Mouse (Mus musculus) midbrain, embryonic 13.5 days (tissue): Measurements from ENCODE around the gene Mmp9. TPM values are rescaled to one million over a fixed set of nuclear protein-coding genes. Genes with fewer than 3 reads are reported as not detected.

Experiments
- ATAC-seq: fragments of 200-750 bp; cut with Nextera tagmentation; 2 replicates; pipeline ENCODE4 v1.8.0; 2017; ENCODE audit warnings: mild to moderate bottlenecking, moderate TSS enrichment, moderate library complexity
- H3K27ac ChIP-seq: fragments of 300-500 bp; sonication (generic); 2 replicates; pipeline ENCODE4 v1.5.1; 2015; ENCODE audit warnings: inconsistent platforms, mild to moderate bottlenecking, moderate library complexity
- H3K27me3 ChIP-seq: fragments of 300-500 bp; sonication (generic); 2 replicates; pipeline ENCODE4 v1.6.1; 2015; ENCODE audit warnings: mild to moderate bottlenecking, inconsistent platforms
- H3K36me3 ChIP-seq: fragments of 300-500 bp; sonication (generic); 2 replicates; pipeline ENCODE4 v1.6.1; 2015; ENCODE audit warnings: mild to moderate bottlenecking, inconsistent platforms
- H3K4me1 ChIP-seq: fragments of 300-500 bp; sonication (generic); replicated peaks from 2 replicates; pipeline ENCODE4 v1.6.1; 2015; ENCODE audit warnings: inconsistent platforms
- H3K4me2 ChIP-seq: fragments of 300-500 bp; sonication (generic); replicated peaks from 2 replicates; pipeline ENCODE4 v1.6.1; 2015; ENCODE audit warnings: moderate library complexity, mild to moderate bottlenecking, inconsistent platforms
- H3K4me3 ChIP-seq: fragments of 300-500 bp; sonication (generic); replicated peaks from 2 replicates; pipeline ENCODE4 v1.5.1; 2015; ENCODE audit warnings: mild to moderate bottlenecking, inconsistent platforms
- H3K9ac ChIP-seq: fragments of 300-500 bp; sonication (generic); replicated peaks from 2 replicates; pipeline ENCODE4 v1.6.1; 2015; ENCODE audit warnings: mild to moderate bottlenecking, inconsistent platforms
- H3K9me3 ChIP-seq: fragments of 300-500 bp; sonication (generic); 2 replicates; pipeline ENCODE4 v1.6.1; 2016; ENCODE audit warnings: mild to moderate bottlenecking, inconsistent platforms
- WGBS: fragments of 180-500 bp; shearing (Covaris S2); methylation state at CpG from one replicate; pipeline ENCODE4 v1.1.7; 2015; 5-methylcytosine and 5-hydroxymethylcytosine counted together
- polyA plus RNA-seq: library from polyadenylated mRNA; unstranded; fragments of >200 nt; fragmentation: Nextera tagmentation; extraction: Ambion mirVana; gene quantifications from 2 replicates; pipeline ENCODE4 v1.2.1, GENCODE M21; 2015

Mmp9 gene
- polyA plus RNA-seq, 1 experiment from 2014 or later, result 17.2 TPM

DNA sequence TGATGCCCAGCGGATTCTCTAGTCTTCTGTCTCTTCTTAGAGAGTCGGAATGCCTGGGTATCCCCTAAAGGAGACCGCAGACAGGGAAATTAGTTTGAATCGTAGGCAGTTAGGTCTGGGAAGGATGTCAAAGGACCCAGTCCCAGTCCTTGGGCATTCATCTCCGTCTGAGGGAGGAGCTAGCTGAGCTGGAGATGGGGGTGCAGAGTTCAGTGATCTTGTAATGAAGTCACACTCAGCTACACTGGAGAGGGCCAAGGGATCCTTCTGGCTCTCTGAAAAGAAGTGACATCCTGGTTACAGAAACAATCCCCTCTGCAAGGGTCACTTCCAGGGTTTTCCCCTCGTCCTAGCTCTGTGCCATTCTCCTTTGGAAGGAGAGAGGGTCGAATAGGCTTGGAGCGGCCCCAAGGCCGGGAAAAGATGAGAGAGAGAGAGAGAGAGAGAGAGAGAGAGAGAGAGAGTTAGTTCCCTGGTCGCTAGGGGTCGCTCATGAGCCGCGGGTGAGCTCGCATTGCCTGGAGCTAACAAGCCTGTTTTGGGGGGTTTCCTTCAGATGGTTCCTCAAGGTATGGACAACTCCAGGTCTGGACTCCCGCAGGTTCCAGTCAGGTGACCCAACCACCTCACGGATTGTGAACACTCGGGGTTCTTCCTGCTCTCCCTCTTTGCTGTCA, 21.1 kb downstream of the Mmp9 start:
- Histone ChIP-seq H3K27ac (peak overlapping the region; percentile 49), H3K9ac (peak overlapping the region; percentile 65), H3K27me3 (peaks cover 15% of the 10 kb centered on the region), H3K4me1 (peaks cover 52% of the 10 kb centered on the region), H3K36me3 (no peaks in the 10 kb centered on the region), H3K4me2 (peak overlapping the region; percentile 62), H3K4me3 (peak overlapping the region; percentile 56), H3K9me3 (no peaks in the 10 kb centered on the region)
- WGBS, result 10% methylated on average over 15 of the region's 17 CpGs
- ATAC-seq, result no peak

DNA sequence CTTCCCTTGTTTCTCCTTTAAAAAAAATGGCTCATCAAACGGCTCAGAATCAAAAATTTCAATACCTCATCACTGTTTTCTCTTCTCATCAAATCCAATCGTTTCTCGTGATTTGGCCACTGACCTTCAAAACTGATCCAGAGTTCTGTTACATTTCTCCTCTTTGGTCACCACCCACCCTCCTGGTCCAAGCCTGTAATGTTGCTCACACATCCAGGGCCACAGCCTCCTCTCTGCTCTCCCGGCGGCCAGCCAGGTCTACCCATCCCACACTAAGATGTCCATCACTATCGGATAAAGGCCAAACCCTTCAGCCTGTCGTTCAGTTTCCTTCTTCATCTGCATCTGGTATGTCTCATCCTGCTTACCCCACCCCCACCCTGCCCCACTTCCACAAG, 21.6 kb downstream of the Mmp9 start:
- H3K36me3 ChIP-seq, result no peaks in the 10 kb centered on the region
- H3K9me3 ChIP-seq, result no peaks in the 10 kb centered on the region
- no peak overlapping the region; the same call in 1 of the 2 replicates for H3K27ac ChIP-seq
- H3K27me3 ChIP-seq, result peaks cover 18% of the 10 kb centered on the region
- H3K9ac ChIP-seq, result no peak overlapping the region
- peak overlapping the region; percentile 62; the same call in 1 of the 2 replicates for H3K4me2 ChIP-seq
- WGBS, result 56% methylated on average over 7 of the region's 7 CpGs
- H3K4me3 ChIP-seq, result 0 out of 2 replicates have a peak overlapping the region, but pooled peaks have one; percentile 56
- H3K4me1 ChIP-seq, result peaks cover 56% of the 10 kb centered on the region
- ATAC-seq, result no peak

DNA sequence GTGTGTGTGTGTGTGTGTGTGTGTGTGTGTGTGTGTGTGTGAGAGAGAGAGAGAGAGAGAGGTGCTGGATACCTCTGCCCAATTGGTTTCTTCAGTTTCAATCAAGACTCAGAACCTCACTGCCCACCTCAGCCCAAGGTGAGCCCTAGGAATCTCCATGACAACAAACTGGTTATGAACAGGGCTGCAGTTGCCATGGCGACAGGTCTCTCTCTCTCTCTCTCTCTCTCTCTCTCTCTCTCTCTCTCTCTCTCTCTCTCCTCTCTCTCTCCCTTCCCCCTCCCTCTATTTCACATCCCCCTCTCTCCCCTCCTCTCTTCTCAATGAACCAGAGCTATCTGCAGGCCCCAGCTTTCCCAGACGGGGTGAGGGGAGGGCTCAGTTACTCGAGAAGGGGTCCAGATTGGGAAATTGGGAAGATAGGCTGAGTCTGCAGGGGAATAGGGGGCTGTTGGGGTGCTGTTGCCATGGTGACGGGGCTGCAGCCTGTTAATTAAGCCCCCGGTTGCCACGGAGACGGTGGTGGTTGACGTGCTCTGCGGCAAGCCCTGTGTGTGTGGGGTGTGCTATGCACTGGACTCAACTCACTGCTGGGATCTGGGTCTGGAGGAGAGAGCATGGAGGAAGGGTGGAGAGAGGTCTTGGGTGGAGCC, 23.8 kb downstream of the Mmp9 start:
- WGBS, result 14% methylated on average over 9 of the region's 9 CpGs
- no peak overlapping the region; the same call in 1 of the 2 replicates for H3K4me3 ChIP-seq

DNA sequence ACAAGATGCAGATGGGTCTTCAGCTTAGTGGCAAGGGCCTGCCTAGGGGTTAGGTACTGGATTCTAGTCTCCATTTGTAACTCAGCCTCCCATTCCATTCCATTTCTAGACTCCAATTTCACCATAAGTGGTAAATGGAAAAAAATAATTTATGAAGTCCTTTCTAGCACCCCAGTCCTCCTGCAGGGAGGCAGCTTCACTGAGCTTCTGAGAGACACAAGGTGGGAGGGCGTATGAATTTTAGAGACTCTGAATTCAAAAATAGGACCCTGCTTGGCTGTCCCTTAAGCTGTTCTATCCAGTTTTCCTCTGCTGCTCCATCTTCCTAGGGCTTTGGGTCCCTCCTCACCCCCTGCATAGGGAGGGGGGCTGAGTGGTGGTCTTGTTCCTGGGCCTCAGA, 24.4 kb downstream of the Mmp9 start:
- Histone ChIP-seq H3K4me1 (peaks cover 84% of the 10 kb centered on the region), H3K9me3 (no peaks in the 10 kb centered on the region), H3K9ac (0 out of 2 replicates have a peak overlapping the region, but pooled peaks have one; percentile 19), H3K27ac (peak overlapping the region; percentile 91), H3K36me3 (no peaks in the 10 kb centered on the region), H3K4me3 (no peak overlapping the region), H3K27me3 (peaks cover 46% of the 10 kb centered on the region), H3K4me2 (peak overlapping the region; percentile 47)
- ATAC-seq, result no peak
- WGBS, result 83% methylated on average over 1 of the region's 1 CpGs

More for the DNA sequence above, 23.8 kb downstream of the Mmp9 start:
- H3K9me3 ChIP-seq, result no peaks in the 10 kb centered on the region
- ATAC-seq, result peak; percentile 74
- no peaks in the 10 kb centered on the region for H3K36me3 ChIP-seq
- H3K4me2 ChIP-seq, result peak overlapping the region; percentile 47
- H3K27ac ChIP-seq, result peak overlapping the region; percentile 91
- H3K4me1 ChIP-seq, result peaks cover 78% of the 10 kb centered on the region
- peaks cover 40% of the 10 kb centered on the region for H3K27me3 ChIP-seq
- H3K9ac ChIP-seq, result 0 out of 2 replicates have a peak overlapping the region, but pooled peaks have one; percentile 19

DNA sequence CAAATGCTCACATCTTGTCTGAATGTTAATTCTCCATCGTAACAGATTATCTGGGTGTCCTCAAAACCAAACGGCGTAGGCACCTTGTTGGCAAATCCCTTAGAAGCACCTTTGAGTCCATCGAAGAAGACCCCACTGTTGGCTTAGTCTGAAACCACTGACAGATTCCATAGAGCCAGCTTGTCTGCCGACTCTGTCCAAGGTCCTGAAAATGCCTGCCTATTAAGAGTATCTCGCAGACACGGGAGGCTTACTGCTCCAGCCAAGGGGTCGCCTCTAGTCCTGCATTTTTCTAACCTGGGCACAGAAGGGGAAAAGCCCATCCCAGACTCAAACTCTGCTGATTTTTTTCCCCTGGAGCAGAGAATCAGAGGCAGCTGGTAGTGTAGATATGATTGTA, 25.8 kb downstream of the Mmp9 start:
- Histone ChIP-seq H3K9me3 (no peaks in the 10 kb centered on the region), H3K27me3 (peaks cover 59% of the 10 kb centered on the region), H3K9ac (no peak overlapping the region), H3K4me3 (no peak overlapping the region), H3K36me3 (no peaks in the 10 kb centered on the region), H3K27ac (no peak overlapping the region), H3K4me2 (no peak overlapping the region), H3K4me1 (peaks cover 89% of the 10 kb centered on the region)
- no peak for ATAC-seq
- 22% methylated on average over 8 of the region's 8 CpGs for WGBS

DNA sequence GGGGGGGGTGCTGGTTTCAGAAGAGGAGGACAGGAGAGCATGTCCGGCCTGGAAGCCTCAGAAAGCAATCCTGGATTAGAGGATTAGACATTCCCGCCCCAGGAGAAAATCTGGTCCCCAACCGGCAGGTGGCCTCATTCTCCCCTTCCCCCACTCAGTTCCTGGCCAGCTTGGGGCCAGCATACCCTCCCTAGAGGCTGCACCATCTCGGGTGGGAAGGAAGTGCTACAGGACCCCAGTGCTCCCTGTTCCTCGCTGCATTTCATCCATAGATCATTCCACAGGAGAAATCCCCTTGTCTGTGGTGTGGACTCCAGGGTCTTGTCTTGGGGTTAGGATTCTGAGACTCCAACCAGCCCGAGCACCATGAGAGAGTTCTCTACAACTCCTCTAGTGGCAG, 26.6 kb downstream of the Mmp9 start:
- peak overlapping the region; percentile 69 for H3K4me2 ChIP-seq
- peak overlapping the region; percentile 61 for H3K4me3 ChIP-seq
- 7% methylated on average over 6 of the region's 6 CpGs for WGBS
- peak overlapping the region; percentile 91 for H3K27ac ChIP-seq
- no peaks in the 10 kb centered on the region for H3K36me3 ChIP-seq
- H3K4me1 ChIP-seq, result peaks cover 89% of the 10 kb centered on the region
- peaks cover 67% of the 10 kb centered on the region for H3K27me3 ChIP-seq
- no peaks in the 10 kb centered on the region for H3K9me3 ChIP-seq
- no peak overlapping the region for H3K9ac ChIP-seq
- no peak for ATAC-seq

DNA sequence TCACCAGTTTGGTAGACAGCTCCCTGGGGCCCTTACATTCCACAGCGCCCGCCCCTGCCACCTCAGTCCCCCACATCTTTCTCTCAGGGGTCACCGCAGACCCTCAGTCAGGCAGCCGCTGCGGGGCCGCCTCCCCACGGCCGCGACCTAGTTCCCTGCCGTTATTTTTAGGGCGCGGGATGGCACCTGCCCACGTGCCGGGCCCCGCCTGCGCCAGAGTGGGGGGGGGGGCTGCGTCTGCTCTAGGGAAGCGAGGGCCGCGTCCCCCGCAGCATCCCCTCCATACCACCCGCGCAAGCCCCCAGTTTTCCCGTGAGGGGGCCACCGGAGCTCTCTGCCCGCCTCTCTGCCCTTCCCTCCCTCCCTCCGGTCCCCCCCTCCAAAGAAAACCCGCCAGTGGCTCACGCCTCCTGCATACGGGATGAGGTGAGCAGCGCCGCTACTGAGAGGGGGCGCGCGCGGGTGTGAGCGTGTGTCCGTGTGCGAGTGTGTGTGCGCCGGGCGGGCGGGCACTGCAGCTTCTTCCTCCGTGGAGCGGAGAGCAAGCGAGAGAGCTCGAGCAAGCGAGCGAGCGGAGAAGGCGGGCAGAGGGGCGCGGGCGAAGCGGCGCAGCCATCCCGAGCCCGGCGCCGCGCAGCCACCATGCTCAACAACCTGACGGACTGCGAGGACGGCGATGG, 27.3 kb downstream of the Mmp9 start:
- Histone ChIP-seq H3K27me3 (peaks cover 74% of the 10 kb centered on the region), H3K36me3 (no peaks in the 10 kb centered on the region), H3K9me3 (no peaks in the 10 kb centered on the region), H3K27ac (peak overlapping the region; percentile 91), H3K4me1 (peaks cover 82% of the 10 kb centered on the region), H3K4me3 (peak overlapping the region; percentile 61), H3K9ac (peak overlapping the region; percentile 81), H3K4me2 (peak overlapping the region; percentile 69)
- peak; percentile 67 for ATAC-seq
- under 1% methylated on average over 65 of the region's 65 CpGs for WGBS

DNA sequence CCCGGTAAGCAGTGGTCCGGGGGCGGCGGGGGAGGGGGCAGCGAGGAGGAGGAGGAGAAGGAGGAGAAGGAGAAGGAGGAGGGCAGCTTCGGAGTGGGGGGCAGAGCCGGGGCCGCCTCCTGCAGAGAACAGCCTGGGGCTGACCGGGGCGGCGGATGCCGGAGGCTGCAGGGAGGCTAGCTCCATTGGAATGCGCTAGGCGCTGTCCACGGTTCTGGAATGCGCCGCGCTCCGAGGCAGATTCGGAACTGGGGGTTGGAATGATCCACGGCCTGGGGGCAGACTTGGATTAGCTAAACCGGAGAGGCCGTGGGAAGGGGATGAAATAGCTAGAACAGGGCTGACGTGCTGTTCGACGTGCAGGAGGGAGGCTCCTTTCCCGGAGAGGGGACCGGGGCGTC, 27.9 kb downstream of the Mmp9 start:
- Histone ChIP-seq H3K9ac (peak overlapping the region; percentile 81), H3K27ac (peak overlapping the region; percentile 91), H3K36me3 (no peaks in the 10 kb centered on the region), H3K4me2 (peak overlapping the region; percentile 69), H3K4me3 (peak overlapping the region; percentile 61), H3K27me3 (peaks cover 78% of the 10 kb centered on the region), H3K4me1 (peaks cover 76% of the 10 kb centered on the region), H3K9me3 (no peaks in the 10 kb centered on the region)
- 0% methylated on average over 27 of the region's 29 CpGs for WGBS
- peak; percentile 25; the same call in 1 of the 2 replicates for ATAC-seq

DNA sequence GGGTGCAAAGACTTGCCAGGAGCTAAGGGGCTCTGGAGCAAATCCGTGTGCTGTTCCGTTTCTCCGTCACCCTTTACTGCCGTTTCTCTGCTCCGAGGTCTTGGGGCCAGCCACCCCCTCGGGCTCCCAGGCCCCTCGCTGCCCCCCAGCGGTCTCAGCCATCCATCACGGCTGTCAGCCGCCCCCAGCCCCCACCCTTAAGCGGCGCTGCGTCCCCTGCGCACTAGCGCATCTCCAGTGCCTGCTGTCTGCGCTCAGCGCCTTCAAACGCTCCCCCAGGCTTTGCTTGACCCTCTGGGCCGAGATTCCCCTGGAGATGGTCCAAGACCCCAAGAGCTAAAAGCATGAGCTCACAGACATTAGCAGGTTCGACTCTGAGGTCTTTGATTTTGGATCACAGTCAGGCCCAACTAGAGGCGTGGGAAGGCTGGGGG, 28.8 kb downstream of the Mmp9 start:
- Histone ChIP-seq H3K9me3 (no peaks in the 10 kb centered on the region), H3K27me3 (peaks cover 81% of the 10 kb centered on the region), H3K4me1 (peaks cover 67% of the 10 kb centered on the region), H3K27ac (peak overlapping the region; percentile 91), H3K36me3 (no peaks in the 10 kb centered on the region), H3K4me3 (peak overlapping the region; percentile 61), H3K4me2 (peak overlapping the region; percentile 69), H3K9ac (peak overlapping the region; percentile 81)
- 2% methylated on average over 21 of the region's 21 CpGs for WGBS
- ATAC-seq, result no peak

DNA sequence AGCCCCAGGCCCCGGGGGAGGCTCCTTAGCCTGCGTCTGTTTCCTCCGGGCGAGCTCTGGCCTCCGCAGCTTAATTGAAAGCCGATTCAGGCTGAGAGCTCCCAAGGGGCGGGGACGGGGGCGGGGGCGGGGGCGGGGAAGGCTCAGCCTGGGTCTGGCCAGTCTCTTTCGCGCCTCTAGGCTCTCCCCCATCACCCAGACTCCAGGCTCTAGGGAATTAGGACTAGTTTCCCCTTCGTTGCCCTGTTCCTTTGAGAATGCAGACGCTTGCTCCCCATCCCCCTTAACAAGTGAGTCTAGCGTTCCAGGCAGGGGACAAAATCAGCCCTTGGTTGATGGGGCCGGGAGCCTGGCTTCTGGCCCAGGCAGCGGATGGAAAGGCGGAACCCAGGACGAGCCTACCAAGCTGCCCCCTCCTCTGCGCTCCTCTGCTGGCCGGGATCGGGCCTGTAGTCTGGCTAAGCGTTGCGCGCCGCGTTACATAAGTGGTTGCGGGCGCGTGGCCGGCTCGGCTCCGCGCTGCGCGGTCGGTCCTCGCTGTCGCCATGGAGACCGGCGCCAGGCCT, 30.1 kb downstream of the Mmp9 start:
- H3K9ac ChIP-seq, result peak overlapping the region; percentile 81
- H3K4me3 ChIP-seq, result peak overlapping the region; percentile 61
- H3K27me3 ChIP-seq, result peaks cover 78% of the 10 kb centered on the region
- ATAC-seq, result peak; percentile 76
- no peaks in the 10 kb centered on the region for H3K36me3 ChIP-seq
- WGBS, result under 1% methylated on average over 42 of the region's 42 CpGs
- peak overlapping the region; percentile 69 for H3K4me2 ChIP-seq
- H3K27ac ChIP-seq, result peak overlapping the region; percentile 39
- H3K9me3 ChIP-seq, result no peaks in the 10 kb centered on the region
- H3K4me1 ChIP-seq, result peaks cover 54% of the 10 kb centered on the region

DNA sequence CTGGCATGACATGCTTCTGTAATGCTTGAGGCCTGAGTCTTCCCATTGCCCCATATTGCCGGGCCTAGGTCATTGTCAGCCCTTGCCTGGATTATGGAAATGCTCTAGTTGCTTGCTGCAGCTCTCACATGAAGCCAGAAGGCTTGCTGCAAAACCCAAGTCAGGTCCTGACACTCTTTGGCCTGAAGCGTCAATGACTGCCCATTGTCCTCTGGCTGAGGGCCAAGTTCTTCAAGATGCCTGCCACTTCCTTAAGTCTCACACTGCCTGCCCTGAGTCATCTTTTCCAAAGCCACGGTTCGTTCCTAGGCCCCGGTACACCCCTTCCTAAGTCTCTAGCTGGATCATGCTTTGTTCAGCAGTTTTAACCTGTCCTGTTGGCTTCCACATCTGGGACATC, 32.1 kb downstream of the Mmp9 start:
- no peak for ATAC-seq
- Histone ChIP-seq H3K4me2 (no peak overlapping the region), H3K4me1 (peaks cover 44% of the 10 kb centered on the region), H3K27ac (no peak overlapping the region), H3K4me3 (no peak overlapping the region), H3K27me3 (peaks cover 59% of the 10 kb centered on the region), H3K9ac (no peak overlapping the region), H3K9me3 (no peaks in the 10 kb centered on the region), H3K36me3 (no peaks in the 10 kb centered on the region)
- 73% methylated on average over 5 of the region's 5 CpGs for WGBS
